Mouse (Mus musculus) heart, postnatal 10 days (tissue): ENCODE data around the gene Gm10142. TPM values are rescaled to one million over a fixed set of nuclear protein-coding genes. Genes with fewer than 3 reads are reported as not detected.
A peak's percentile ranks its signal among the peaks of the same experiment; 100 is the strongest.
"Not testable (repeated sequence)": the region's sequence is repeated elsewhere in the genome, so short reads cannot be mapped to it uniquely, and the experiment has no call there.

ENCODE experiments used
- DNase-seq, 2 experiments: peaks; one replicate each; pipeline ENCODE4 v3.0.0; 2021
- intact Hi-C: fragments of 180-260 bp; cut with DNase I; formaldehyde crosslinking; loops from one replicate; pipeline ENCODE4 v1.15.1; 2025
- total RNA-seq, 2 experiments: library from RNA; stranded (reverse); gene quantifications; 2 replicates each; pipeline ENCODE4 v1.2.3; 2021

The Gm10142 gene
- total RNA-seq, 2 experiments from 2014 or later, result not detected

DNA sequence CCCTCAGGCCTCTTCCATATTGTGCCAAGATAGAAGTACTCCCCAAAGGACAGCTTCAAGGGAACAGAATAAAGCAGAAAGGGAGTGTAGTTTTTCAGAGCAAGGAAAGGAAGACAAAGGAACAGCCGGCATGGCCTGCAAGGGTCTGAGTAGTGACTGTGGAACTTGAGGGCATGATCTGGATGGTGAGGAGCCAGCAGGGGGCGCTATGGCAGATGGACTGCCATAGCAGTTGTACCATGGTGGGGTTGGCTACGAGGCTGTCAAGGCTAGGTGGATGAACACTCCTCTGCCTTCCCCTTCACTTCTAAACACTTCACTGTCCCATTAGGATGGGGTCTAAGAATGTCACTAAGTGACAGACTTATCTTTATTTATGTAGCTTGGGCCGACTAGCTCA is 13.6 kb downstream of the Gm10142 start:
- DNase-seq, result peak in 1 of 2 experiments; percentile 3
- intact Hi-C loops, result loop anchor here (5.0 kb wide), 1 partner anchor 153 kb away; no protein-coding TSS in a partner anchor

GRCm38 (mm10) chr10:77735928-77736327 is 20.3 kb downstream of the Gm10142 start:
- intact Hi-C loops, result no loop called here
- no peak for DNase-seq

- intact Hi-C loops, result no loop called here
- DNase-seq, result no peak
Measured at GRCm38 (mm10) chr10:77738929-77739328, 23.3 kb downstream of the Gm10142 start.

DNA sequence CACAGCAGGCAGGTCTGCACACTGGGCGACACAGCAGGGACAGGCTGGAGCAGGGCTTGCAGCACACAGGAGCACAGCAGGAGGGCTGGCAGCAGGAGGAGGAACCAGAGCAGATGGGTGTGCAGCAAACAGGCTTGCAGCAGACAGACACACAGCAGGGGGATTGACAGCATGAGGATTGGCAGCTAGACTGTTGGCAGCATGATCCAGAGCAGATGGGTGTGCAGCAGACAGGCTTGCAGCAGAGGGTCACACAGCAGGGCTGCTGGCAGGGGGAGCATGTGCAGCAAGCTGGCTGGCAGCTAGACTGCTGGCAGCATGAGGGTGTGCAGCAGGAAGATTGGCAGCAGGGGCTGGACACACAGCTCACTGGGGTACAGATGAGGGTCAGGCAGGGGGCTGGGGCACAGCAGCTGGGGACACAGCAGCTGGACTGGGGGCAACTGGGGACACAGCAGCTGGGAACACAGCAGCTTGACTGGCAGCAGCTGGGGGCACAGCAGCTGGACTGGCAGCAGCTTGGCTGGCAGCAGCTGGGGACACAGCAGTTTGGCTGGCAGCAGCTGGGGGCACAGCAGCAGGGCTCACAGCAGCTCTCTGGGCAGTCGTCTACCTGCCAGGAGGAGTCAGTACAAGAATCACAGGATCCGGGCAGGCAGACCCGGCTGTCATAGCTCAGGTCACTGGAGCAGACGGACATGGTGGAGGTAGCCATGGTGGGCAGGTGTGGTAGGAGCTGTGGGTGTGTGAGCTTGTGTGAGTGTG is 26.5 kb downstream of the Gm10142 start, which contains the start of gene Gm18596:
Gene Gm18596 (minus strand): TSS at position 715 of the 765 bp plus-strand sequence.
- intact Hi-C loops, DNase-seq: not testable (repeated sequence)

GRCm38 (mm10) chr10:77750686-77751085 is 35.1 kb downstream of the Gm10142 start:
- intact Hi-C loops, result not testable (repeated sequence)

DNA sequence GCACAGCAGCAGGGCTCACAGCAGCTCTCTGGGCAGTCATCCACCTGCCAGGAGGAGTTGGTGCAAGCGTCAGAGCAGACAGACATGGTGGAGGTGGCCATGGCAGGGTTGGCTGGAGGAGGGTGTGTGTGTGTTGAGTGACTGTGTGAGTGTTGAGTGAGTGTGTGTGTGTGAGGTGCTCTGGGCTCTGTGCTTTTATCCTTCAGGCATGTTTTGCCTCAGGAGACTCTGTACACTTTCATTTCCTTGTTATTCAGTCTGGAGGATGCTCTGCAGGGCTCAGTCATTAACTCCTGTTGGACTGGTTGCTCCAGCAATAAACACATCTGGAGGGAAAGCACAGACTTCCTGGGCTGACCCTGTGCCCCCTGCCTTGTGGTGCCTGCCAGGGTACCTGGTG is 35.6 kb downstream of the Gm10142 start, which contains the start of gene Gm9736:
Gene Gm9736 (minus strand): TSS at position 101 of the 400 bp plus-strand sequence.
- DNase-seq, intact Hi-C loops: not testable (repeated sequence)

More at GRCm38 (mm10) chr10:77750686-77751085, 35.1 kb downstream of the Gm10142 start:
- not testable (repeated sequence) for DNase-seq

GRCm38 (mm10) chr10:77752312-77752711 is 36.7 kb downstream of the Gm10142 start:
- DNase-seq, intact Hi-C loops: not testable (repeated sequence)

GRCm38 (mm10) chr10:77753448-77753847 is 37.8 kb downstream of the Gm10142 start:
- no peak for DNase-seq
- intact Hi-C loops, result no loop called here

DNA sequence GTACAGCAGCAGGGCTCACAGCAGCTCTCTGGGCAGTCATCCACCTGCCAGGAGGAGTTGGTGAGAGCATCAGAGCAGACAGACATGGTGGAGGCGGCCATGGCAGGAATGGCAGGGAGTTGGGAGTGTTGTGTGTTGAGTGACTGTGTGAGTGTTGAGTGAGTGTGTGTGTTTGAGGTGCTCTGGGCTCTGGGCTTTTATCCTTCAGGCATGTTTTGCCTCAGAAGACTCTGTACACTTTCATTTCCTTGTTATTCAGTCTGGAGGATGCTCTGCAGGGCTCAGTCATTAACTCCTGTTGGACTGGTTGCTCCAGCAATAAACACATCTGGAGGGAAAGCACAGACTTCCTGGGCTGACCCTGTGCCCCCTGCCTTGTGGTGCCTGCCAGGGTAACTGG is 44.0 kb downstream of the Gm10142 start, which contains the start of gene Gm3233:
Gene Gm3233 (minus strand): TSS at position 101 of the 400 bp plus-strand sequence.
- intact Hi-C loops, DNase-seq: not testable (repeated sequence)

Other genes starting within 250 kb of the Gm10142 start
- 10 to 100 TPM; 11.7 to 12.0 TPM for gene Fam207a, start 200.0 kb upstream of the Gm10142 start, total RNA-seq
- 1 to 10 TPM; 3.3 to 4.4 TPM for gene Itgb2, start 185.6 kb upstream of the Gm10142 start, total RNA-seq
- gene Pttg1ip, start 134.1 kb upstream of the Gm10142 start, total RNA-seq, result 100 to 1,000 TPM; 134 to 148 TPM
- 10 to 100 TPM; 68.3 to 79.2 TPM for gene Sumo3, start 109.7 kb upstream of the Gm10142 start, total RNA-seq
- 10 to 100 TPM; 12.2 to 13.5 TPM for gene Gm49325, start 109.6 kb upstream of the Gm10142 start, total RNA-seq
- gene Ube2g2, start 93.5 kb upstream of the Gm10142 start, total RNA-seq, result 10 to 100 TPM; 57.7 to 68.8 TPM
- gene Tspear, start 29.2 kb upstream of the Gm10142 start, total RNA-seq, result not detected
- not detected for gene Gm19402, start 25.1 kb upstream of the Gm10142 start, total RNA-seq
- not detected for gene Gm9508, start 18.6 kb upstream of the Gm10142 start, total RNA-seq
- not detected for gene Gm10272, start 9.2 kb upstream of the Gm10142 start, total RNA-seq
- gene Gm10024, start 4.3 kb upstream of the Gm10142 start, total RNA-seq, result not detected
- gene Krtap12-1, start 4.8 kb downstream of the Gm10142 start, total RNA-seq, result not detected
- gene Gm10100, start 10.7 kb downstream of the Gm10142 start, total RNA-seq, result not detected
- gene Gm18596, start 26.8 kb downstream of the Gm10142 start, total RNA-seq, result not detected
- not detected for gene Gm9736, start 35.5 kb downstream of the Gm10142 start, total RNA-seq
- not detected for gene Gm3233, start 43.9 kb downstream of the Gm10142 start, total RNA-seq
- gene Gm3238, start 55.5 kb downstream of the Gm10142 start, total RNA-seq, result not detected
- gene Gm7138, start 61.1 kb downstream of the Gm10142 start, total RNA-seq, result not detected
- not detected for gene Gm3250, start 66.7 kb downstream of the Gm10142 start, total RNA-seq
- not detected for gene Gm7137, start 72.4 kb downstream of the Gm10142 start, total RNA-seq
- not detected for gene Gm9639, start 79.3 kb downstream of the Gm10142 start, total RNA-seq
- gene Gm19668, start 83.3 kb downstream of the Gm10142 start, total RNA-seq, result not detected
- gene Gm9507, start 96.0 kb downstream of the Gm10142 start, total RNA-seq, result not detected
- not detected for gene Gm2696, start 98.9 kb downstream of the Gm10142 start, total RNA-seq
- not detected for gene Krtap10-4, start 111.3 kb downstream of the Gm10142 start, total RNA-seq
- not detected for gene Krtap10-10, start 120.1 kb downstream of the Gm10142 start, total RNA-seq
- not detected for gene Gm36176, start 131.0 kb downstream of the Gm10142 start, total RNA-seq
- not detected for gene Gm10318, start 137.1 kb downstream of the Gm10142 start, total RNA-seq
- not detected for gene Gm3285, start 146.2 kb downstream of the Gm10142 start, total RNA-seq
- gene Lrrc3, start 186.7 kb downstream of the Gm10142 start, total RNA-seq, result 1 to 10 TPM; 1.3 to 1.9 TPM